Mouse (Mus musculus): Measurements from ENCODE around the gene Vps16. TPM values are rescaled to one million over a fixed set of nuclear protein-coding genes. Genes with fewer than 3 reads are reported as not detected.

Gene Vps16
- total RNA-seq, 2 experiments from 2014 or later: 85.2 to 87.8 TPM

DNA sequence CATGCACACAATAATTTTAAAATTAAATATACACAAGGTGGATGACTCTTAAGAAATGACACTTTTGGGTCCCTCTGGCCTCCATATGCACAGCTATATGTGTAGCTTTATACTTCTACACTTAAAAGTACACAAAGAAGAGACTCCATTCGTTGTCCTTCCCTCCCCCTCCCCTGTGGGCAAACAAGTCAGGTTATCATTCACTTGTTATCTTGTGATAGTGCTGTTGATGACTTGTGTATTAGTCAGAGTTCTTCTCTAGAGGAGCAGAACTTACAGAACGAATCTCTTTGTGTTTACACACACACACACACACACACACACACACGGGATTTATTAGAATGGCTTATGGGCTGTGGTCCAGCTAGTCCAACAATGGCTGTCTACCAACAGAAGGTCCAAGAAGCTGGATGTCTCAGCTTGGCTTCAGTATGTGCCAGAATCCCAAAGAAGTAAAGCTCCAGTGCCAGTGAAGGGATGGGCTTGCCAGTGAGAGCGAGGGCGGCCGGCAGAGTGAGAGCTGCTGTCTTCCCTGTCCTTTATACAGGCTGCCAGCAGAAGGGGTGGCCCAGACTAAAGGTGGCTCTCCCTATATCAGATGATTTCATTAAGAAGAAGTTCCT lies 30.7 kb downstream of the Vps16 start:
- DNase-seq (ENCODE audit: low spot score in 2 of 2): peak in 1 of 2 experiments; percentile 63

DNA sequence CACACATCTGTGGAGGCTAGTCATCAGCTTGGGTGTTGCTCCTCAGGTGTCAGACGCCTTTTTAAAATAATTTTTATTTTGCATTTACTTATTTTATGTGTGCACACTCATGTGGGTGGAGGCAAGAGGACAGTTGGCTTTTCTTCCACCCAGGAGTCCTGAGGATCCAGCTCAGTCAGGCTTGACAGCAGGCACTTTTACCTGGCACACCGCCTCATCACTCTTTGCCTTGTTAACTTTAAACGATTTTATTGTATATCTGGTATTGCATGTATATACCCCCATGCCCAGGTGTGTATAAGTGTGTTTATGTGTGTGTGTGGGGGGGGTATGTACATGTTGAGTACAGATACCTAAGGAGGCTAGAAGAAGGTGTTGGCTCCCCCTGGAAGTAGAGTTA lies 33.7 kb downstream of the Vps16 start:
- DNase-seq (ENCODE audit: low spot score in 2 of 2): no peak

DNA sequence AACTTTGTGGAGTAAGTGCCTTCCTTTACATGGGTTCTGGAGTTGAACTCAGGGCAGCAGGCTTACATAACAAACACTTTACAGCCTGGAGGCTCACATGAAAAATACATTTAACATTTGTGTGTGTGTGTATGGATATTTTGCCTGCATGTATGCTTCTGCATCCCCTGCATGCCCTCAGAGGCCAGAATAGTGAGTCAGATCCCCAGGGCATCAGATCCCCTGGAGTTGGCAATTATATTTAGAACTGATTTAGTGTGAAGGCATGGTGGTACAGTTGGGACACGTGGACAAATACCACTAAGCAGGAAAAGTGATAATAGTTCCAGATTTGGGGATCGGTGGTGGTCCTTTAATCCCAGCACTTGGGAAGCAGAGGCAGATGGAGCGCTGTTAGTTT lies 35.4 kb downstream of the Vps16 start:
- DNase-seq (ENCODE audit: low spot score in 2 of 2): no peak

DNA sequence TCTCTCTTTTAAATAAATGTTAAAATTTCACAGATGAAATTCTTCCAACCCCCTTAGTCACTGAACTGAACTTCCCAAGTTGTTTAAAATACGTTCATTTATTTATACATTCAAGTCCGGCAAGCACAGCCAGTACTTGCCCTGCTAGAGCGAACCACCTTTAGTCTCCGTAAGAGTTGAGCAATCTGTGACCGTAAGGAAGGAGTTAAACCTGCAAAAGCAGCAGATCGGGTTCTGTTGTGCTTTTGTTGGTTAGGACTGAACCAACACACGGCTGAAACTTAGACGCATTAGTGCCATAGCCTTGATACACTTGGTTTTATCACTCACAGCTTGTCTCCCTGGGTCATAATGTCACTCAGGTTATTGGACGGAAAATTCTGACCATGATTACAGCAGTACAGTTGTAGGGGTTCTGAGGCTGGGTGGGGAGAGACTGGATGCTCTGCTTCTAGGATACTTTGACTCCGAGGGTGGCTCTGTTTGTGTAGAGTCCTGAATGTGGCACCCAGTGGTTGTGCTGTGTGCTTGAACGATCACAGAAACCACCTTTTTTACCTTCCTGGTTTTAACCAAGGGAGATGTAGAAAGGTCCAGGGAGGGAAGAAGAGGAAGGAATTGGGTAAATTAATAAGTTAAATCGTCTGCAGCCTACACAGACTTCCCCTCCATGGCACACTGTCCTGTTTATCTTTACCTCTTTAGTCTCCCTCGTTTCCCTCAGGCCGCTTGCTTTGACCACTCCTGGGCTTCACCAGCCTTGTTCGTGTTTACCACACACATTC lies 37.3 kb downstream of the Vps16 start:
- DNase-seq (ENCODE audit: low spot score in 2 of 2): no peak

DNA sequence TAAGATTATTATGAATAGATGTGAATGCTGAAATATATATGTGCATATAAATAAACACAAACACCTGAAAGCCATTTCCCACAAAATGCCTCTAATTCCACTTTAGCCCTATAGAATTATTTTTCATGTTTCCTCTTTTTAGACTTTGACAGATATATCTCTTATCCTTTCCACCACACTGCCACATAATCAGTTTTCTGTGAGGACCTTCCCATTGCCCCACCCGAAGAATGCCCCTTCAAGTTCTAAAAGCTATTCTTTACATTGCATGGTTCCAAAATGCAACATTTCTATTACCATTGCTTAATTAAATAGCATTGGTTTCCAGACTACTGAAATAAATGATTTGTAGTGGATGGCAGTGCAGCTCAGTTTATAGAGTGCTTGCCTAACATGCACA lies 42.3 kb downstream of the Vps16 start:
- no peak for DNase-seq (ENCODE audit: low spot score in 2 of 2)

DNA sequence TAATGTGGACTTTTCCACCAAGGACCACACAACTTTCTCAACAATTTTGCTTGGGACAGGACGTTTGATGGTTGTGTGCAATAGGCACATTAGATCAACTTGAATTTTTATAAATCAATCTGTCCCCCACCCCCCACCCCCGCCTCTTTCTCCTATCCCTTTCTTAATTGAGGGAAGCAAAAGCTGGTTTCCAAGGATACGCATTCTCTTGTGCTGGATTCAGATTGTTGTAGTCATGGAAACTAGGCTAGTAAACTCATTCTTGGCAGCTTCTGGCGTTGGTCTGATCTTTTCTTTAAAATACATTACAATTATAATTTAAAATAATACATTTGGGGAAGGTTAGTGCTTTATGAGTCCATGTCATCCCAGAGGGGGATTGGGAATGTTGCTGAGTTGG lies 45.2 kb downstream of the Vps16 start:
- peak in 1 of 2 experiments; percentile 73 for DNase-seq (ENCODE audit: low spot score in 2 of 2)

DNA sequence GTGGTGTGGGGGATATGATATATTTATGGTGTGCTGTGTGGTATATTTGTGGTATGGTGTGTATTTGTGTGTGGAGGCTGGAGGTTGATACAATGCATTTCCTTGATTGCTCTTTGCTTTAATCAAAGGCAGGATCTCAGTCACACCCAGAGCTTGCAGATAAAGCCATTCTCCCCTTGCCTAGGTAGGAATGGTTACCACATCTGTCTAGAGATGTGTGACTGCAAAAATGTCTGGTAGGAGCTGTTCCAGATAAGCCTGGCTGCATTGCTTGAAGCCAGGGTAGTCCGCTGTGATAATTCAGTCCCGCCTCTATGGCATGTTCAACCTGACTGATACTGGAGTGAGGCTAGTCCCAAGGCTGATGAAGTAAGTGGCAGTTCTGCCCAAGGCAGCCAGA lies 45.8 kb downstream of the Vps16 start:
- DNase-seq (ENCODE audit: low spot score in 2 of 2): no peak

DNA sequence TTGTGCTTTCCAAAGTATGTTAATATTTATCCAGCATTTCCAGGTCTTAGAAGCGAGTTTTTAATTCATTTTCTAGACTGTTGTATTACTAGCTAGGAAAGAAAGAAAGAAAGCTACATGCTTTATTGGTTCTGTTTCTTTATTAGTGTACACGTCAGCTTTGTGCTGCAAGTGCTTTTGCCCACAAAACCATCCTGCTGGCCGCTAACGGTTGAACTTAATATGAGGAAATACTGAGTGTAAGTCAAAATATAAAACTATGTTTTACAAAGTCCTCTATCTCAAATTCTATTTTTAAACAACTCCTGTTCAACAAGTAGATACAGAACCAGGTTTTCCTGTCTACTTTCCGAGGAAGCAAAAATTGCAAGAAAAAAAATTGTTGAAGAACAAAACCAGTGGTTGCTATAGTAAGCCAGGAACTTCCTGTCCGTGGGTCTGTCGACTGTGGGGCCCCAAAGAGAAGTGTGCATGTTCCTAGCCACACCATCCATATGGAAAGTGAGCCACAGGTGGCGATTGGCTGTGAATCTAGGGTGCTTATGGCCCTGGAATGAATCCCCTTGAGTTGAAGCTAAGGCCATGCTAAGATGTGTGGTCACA lies 48.9 kb downstream of the Vps16 start:
- no peak for DNase-seq (ENCODE audit: low spot score in 2 of 2)

DNA sequence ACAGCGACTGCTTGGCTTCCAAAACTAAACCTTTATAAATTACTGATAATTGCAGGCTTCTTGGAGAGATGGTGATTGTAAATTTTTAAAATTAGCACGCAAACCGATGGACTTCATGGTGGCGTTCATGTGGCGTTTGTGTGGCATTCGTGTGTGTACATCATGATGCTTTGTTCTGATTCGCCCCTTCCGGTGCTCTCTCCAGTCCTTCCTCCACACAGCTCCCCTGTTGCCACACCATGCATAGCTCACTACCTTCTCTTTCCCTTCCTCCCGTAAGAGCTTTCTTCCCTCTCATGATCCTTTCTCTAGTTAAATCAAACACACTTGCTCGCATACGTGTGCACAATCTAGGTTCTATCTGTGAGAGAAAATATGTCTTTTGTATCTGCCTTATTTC lies 51.6 kb downstream of the Vps16 start:
- no peak for DNase-seq (ENCODE audit: low spot score in 2 of 2)

DNA sequence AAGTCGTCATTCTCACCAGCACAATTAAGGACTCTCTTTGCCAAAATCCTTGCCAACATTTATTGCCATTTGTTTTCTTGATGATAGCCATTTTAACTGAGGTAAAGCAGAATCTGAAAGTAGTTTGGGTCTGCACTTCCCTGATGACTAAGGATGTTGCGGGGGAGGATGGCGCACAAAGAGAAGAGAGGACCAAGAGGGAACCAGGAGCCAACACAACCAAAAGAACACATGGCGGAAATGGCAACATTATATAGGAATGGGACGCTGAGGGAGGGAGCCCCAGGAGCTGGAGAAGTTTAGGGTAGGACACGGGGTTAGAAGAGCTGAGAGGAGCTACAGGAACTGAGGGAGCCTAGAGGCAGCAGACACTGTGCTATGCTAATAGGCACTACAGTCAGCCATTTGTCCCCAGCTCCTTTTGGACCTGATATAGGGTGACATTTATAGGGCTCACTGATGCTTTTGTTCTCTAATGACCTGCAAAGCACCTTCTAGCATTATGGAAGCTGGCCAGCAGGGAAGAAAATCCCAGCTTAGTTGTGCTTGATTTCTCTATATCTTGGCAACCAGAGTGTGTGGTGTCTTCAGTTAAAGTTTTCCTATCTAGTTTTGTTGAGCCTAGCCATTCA lies 52.6 kb downstream of the Vps16 start:
- DNase-seq (ENCODE audit: low spot score in 2 of 2): no peak

DNA sequence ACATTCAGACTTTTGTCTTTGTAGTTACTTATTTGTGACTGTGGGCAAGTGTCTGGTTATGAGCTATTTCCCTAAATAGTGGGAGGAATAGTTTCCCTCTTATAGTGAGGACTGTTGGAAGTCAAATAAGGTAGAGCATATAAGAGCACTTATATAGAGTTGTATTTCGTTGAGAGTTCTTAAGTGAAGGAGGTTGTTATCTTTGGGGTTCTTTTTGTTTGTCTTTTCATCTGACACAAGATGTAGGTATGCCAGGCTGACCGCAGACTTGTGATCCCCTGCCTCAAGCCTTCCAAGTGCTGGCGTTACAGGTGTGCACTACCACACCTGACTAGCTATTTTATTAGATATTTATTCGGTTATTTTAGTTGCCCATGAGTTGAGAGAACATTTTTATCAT lies 58.0 kb downstream of the Vps16 start:
- DNase-seq (ENCODE audit: low spot score in 2 of 2): no peak

DNA sequence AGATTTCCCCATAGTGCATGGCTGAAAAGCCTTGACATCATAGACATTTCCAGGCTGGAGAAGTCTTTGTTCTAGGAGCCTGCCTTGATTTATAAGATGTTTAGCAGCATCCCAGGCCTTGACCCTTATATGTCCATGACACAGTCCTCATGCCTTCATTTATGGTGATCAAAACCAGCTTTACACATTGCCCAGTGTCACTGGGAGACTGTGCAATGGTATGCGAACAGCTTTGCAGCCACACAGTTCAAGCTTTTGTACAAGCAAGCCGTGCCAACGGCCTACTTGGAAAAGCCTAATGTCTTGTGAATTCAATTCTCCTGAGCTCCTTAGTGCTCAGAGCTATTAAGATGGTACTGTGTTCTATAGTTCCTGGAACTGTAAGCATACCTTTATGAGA lies 58.6 kb downstream of the Vps16 start:
- DNase-seq (ENCODE audit: low spot score in 2 of 2): no peak

DNA sequence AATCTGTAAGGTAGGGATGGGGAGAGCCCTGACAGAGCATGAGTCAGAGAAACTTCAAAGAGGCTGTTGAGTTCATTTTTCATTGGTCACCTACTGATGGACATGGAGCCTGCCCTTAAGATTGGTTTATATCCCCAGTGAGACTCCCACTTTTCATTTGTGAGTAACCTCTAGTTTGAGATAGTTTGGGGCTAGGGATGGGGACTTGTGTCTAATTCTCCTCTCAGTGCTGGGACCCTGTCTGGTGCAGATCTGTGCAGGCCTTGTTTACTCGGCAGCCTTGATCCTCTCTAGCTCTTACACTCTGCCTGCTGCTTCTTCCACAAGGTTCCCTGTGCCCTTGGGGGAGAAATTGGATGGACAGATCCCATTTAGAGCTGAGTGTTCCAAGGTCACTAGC lies 60.1 kb downstream of the Vps16 start:
- no peak for DNase-seq (ENCODE audit: low spot score in 2 of 2)

DNA sequence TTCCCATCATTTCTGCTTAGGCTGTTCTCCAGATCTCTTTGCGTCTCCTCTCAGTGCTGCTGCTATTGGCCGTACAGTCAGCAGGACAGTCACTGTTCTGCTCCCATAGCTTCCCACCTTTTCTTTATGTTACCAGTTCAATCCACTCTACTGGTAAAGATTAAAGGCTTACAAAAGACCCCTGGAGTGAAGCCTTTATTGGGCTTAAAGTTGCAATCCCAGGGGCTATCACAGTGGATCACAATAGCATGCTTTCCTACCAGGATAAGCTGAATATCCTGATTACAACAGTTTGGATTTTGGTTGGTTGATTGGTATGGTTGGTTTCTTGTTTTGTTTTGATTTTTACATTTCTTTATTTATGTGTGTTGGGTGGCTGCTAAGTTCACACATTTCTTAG lies 63.9 kb downstream of the Vps16 start:
- DNase-seq (ENCODE audit: low spot score in 2 of 2): no peak

DNA sequence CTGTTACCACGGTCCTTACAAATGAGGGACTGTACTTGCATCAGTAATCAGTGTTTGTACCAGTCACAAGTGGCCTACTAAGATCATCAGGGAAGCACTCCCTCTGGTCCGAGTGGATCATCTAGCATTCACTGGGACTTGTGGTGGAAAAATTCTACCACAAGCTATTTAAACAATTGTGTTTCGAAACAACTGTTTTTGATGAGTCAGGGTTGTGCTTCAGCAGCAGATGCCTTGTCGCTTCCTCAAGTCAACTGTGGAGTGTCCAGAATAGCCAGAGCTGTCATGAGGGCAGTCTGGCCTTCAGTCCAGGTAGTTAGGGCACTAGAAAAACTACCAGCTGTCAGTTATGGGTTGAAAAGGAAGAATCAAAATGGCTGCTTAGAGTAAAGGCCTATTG lies 64.5 kb downstream of the Vps16 start:
- DNase-seq (ENCODE audit: low spot score in 2 of 2): no peak

DNA sequence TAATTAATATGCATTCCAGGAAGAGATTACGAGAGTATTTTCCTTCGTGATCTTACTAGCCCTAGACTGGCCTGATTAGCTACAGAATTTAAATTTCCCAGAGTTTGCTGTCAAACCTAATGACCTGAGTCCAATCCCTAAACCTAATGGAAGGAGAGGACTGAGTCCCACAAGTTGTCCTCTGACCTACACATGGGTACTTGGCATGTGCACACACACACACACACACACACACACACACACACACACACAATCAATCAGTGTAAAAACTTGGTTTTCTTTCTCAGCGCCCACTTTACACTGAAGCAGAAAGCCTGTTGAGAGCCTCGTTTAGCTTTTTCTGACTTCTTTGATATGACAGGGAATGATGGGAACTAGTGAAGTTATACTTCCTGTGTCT lies 67.0 kb downstream of the Vps16 start:
- DNase-seq (ENCODE audit: low spot score in 2 of 2): no peak

DNA sequence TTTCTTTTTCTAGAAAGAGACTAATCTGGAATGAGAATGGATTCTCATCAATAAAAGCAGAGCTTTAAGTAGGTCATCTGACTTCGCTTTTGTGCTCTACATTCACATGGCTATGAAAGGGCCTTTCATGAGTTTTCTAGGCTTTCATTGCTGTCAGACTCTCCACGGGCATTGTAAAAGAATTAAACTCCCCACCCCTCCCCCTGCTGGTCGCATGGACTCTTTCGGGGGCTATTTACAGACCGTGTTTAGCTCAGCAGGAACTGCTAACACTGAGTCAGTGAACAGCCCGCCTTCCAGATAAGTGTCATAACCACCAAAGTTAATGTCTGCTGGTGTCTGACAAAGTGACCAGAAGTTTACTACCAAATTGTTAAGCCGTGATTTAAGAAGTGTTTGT lies 67.4 kb downstream of the Vps16 start:
- peak; percentile 35 to 74 for DNase-seq (ENCODE audit: low spot score in 2 of 2)

Other genes starting within 250 kb of the Vps16 start
- 100 to 1,000 TPM; 113 to 115 TPM for gene Snrpb, start 244.9 kb upstream of the Vps16 start, total RNA-seq (2021)
- under 1 TPM in 1 of 2 experiments, not detected in 1; 0.12 TPM for gene Tmc2, start 229.1 kb upstream of the Vps16 start, total RNA-seq (2021)
- 100 to 1,000 TPM; 122 to 153 TPM for gene Nop56, start 149.9 kb upstream of the Vps16 start, total RNA-seq (2021)
- gene Idh3b, start 139.8 kb upstream of the Vps16 start, total RNA-seq (2021): 100 to 1,000 TPM; 316 to 319 TPM
- 1 to 10 TPM; 9.1 to 10.0 TPM for gene Ebf4, start 129.2 kb upstream of the Vps16 start, total RNA-seq (2021)
- gene Cpxm1, start 26.8 kb upstream of the Vps16 start, total RNA-seq (2021): 1 to 10 TPM; 5.8 to 7.3 TPM
- gene Gm28372, start 19.1 kb upstream of the Vps16 start, total RNA-seq (2021): not detected
- gene 1700020A23Rik, start 19.1 kb upstream of the Vps16 start, total RNA-seq (2021): not detected
- not detected for gene Tmem239, start 17.9 kb upstream of the Vps16 start, total RNA-seq (2021)
- gene Pced1a, start 362 bp downstream of the Vps16 start, total RNA-seq (2021): 10 to 100 TPM; 23.1 to 23.4 TPM
- 100 to 1,000 TPM; 327 to 330 TPM for gene Ptpra, start 25.9 kb downstream of the Vps16 start, total RNA-seq (2021)
- gene Mrps26, start 139.4 kb downstream of the Vps16 start, total RNA-seq (2021): 10 to 100 TPM; 81.6 to 85.7 TPM
- not detected for gene Oxt, start 151.8 kb downstream of the Vps16 start, total RNA-seq (2021)
- 1 to 10 TPM; 1.4 to 1.5 TPM for gene Avp, start 158.2 kb downstream of the Vps16 start, total RNA-seq (2021)
- 10 to 100 TPM in 1 of 2 experiments, 1 to 10 TPM in 1; 9.6 to 10.4 TPM for gene Fastkd5, start 205.7 kb downstream of the Vps16 start, total RNA-seq (2021)
- 10 to 100 TPM in 1 of 2 experiments, 1 to 10 TPM in 1; 9.3 to 11.2 TPM for gene Ubox5, start 205.7 kb downstream of the Vps16 start, total RNA-seq (2021)
- gene Lzts3, start 218.5 kb downstream of the Vps16 start, total RNA-seq (2021): 100 to 1,000 TPM; 193 to 196 TPM
- 100 to 1,000 TPM in 1 of 2 experiments, 10 to 100 TPM in 1; 95.9 to 102 TPM for gene Ddrgk1, start 240.3 kb downstream of the Vps16 start, total RNA-seq (2021)
- gene Itpa, start 243.3 kb downstream of the Vps16 start, total RNA-seq (2021): 10 to 100 TPM; 35.9 to 36.5 TPM

Measured in layer of hippocampus, adult 18-20 months (tissue).